Mouse (Mus musculus) forebrain, embryonic 14.5 days (tissue): ENCODE measurements around the gene Slc44a3. TPM values are rescaled to one million over a fixed set of nuclear protein-coding genes. Genes with fewer than 3 reads are reported as not detected.
"Not testable (repeated sequence)": the region's sequence is repeated elsewhere in the genome, so short reads cannot be mapped to it uniquely, and the experiment has no call there.

Experiments
- ATAC-seq: fragments of 200-750 bp; cut with Nextera tagmentation; 2 replicates; pipeline ENCODE4 v1.8.0; 2017; ENCODE audit warnings: mild to moderate bottlenecking, moderate library complexity
- DNase-seq: peaks from one replicate; pipeline ENCODE4 v3.0.0-alpha.2; 2015; ENCODE audit warnings: low spot score
- H3K27ac ChIP-seq: fragments of 300-500 bp; sonication (generic); 2 replicates; pipeline ENCODE4 v1.5.1; 2014; ENCODE audit warnings: low read depth, mild to moderate bottlenecking, control low read depth, low read length, moderate library complexity
- H3K27me3 ChIP-seq: fragments of 300-500 bp; sonication (generic); replicated peaks from 2 replicates; pipeline ENCODE4 v1.6.1; 2014; ENCODE audit warnings: low read length, control low read depth, mixed read lengths; ENCODE audit not compliant: control insufficient read depth, insufficient read depth
- H3K36me3 ChIP-seq: fragments of 300-500 bp; sonication (generic); 2 replicates; pipeline ENCODE4 v1.6.1; 2014; ENCODE audit warnings: low read length, control low read depth; ENCODE audit not compliant: control insufficient read depth, insufficient read depth
- H3K4me1 ChIP-seq: fragments of 300-500 bp; sonication (generic); 2 replicates; pipeline ENCODE4 v1.6.1; 2014; ENCODE audit warnings: antibody characterized with exemption, low read length, control low read depth; ENCODE audit not compliant: control insufficient read depth, insufficient read depth
- H3K4me2 ChIP-seq: fragments of 300-500 bp; sonication (generic); 2 replicates; pipeline ENCODE4 v1.6.1; 2014; ENCODE audit warnings: mild to moderate bottlenecking, control low read depth, low read length
- H3K4me3 ChIP-seq: fragments of 300-500 bp; sonication (generic); 2 replicates; pipeline ENCODE4 v1.5.1; 2014; ENCODE audit warnings: low read depth, low read length, control low read depth
- H3K9ac ChIP-seq: fragments of 300-500 bp; sonication (generic); 2 replicates; pipeline ENCODE4 v1.6.1; 2014; ENCODE audit warnings: mild to moderate bottlenecking, low read length, control low read depth, moderate library complexity
- H3K9me3 ChIP-seq: fragments of 300-500 bp; sonication (generic); replicated peaks from 2 replicates; pipeline ENCODE4 v1.6.1; 2016; ENCODE audit warnings: low read length, control low read depth, mixed read lengths; ENCODE audit not compliant: control insufficient read depth
- WGBS: fragments of 180-500 bp; shearing (Covaris S2); extraction: QIAGEN DNeasy Blood & Tissue Kit; methylation state at CpG from one replicate; pipeline ENCODE4 v1.1.7; 2014; 5-methylcytosine and 5-hydroxymethylcytosine counted together
- polyA plus RNA-seq: library from polyadenylated mRNA; unstranded; fragments of >200 nt; fragmentation: Nextera tagmentation; extraction: Ambion mirVana; gene quantifications from 2 replicates; pipeline ENCODE4 v1.2.1, GENCODE M21; 2014

Slc44a3 gene
- polyA plus RNA-seq, 1 experiment from 2014 or later, result 0.42 TPM

- not testable (repeated sequence) for H3K4me1 ChIP-seq, DNase-seq, H3K4me2 ChIP-seq, H3K9ac ChIP-seq, ATAC-seq, H3K9me3 ChIP-seq, H3K27me3 ChIP-seq, H3K27ac ChIP-seq, H3K36me3 ChIP-seq, H3K4me3 ChIP-seq
- 61% methylated on average over 3 of the region's 3 CpGs for WGBS
Measured at GRCm38 (mm10) chr3:121538847-121539246, 6.6 kb upstream of the Slc44a3 start.

GRCm38 (mm10) chr3:121537996-121538395, 5.8 kb upstream of the Slc44a3 start:
- Histone ChIP-seq H3K27me3 (no peaks in the 10 kb centered on the region), H3K4me2 (no peak overlapping the region), H3K4me3 (no peak overlapping the region), H3K9ac (no peak overlapping the region), H3K36me3 (no peaks in the 10 kb centered on the region), H3K27ac (no peak overlapping the region), H3K9me3 (no peaks in the 10 kb centered on the region), H3K4me1 (no peaks in the 10 kb centered on the region)
- ATAC-seq, result no peak
- 92% methylated on average over 3 of the region's 3 CpGs for WGBS
- no peak for DNase-seq

GRCm38 (mm10) chr3:121536803-121537202, 4.6 kb upstream of the Slc44a3 start:
- Histone ChIP-seq H3K27me3 (no peaks in the 10 kb centered on the region), H3K36me3 (no peaks in the 10 kb centered on the region), H3K9me3 (no peaks in the 10 kb centered on the region), H3K4me1 (peaks cover 3% of the 10 kb centered on the region; the same call in 1 of the 2 replicates), H3K4me2 (no peak overlapping the region), H3K9ac (no peak overlapping the region), H3K27ac (no peak overlapping the region), H3K4me3 (no peak overlapping the region)
- WGBS, result 90% methylated on average over 9 of the region's 9 CpGs
- no peak for DNase-seq
- no peak for ATAC-seq

- Histone ChIP-seq H3K27ac (no peak overlapping the region), H3K36me3 (no peaks in the 10 kb centered on the region), H3K4me3 (no peak overlapping the region), H3K27me3 (no peaks in the 10 kb centered on the region), H3K4me1 (peaks cover 3% of the 10 kb centered on the region; the same call in 1 of the 2 replicates), H3K9me3 (no peaks in the 10 kb centered on the region), H3K9ac (no peak overlapping the region), H3K4me2 (no peak overlapping the region)
- DNase-seq, result peak; percentile 59
- 0 out of 2 replicates have a peak, but pooled peaks have one; percentile 3 for ATAC-seq
- WGBS, result 89% methylated on average over 3 of the region's 3 CpGs
Measured at GRCm38 (mm10) chr3:121535813-121536504, 3.8 kb upstream of the Slc44a3 start.

GRCm38 (mm10) chr3:121531370-121532148, 645 bp downstream of the Slc44a3 start:
- Histone ChIP-seq H3K4me1 (peaks cover 3% of the 10 kb centered on the region; the same call in 1 of the 2 replicates), H3K9ac (peak overlapping the region; percentile 50; the same call in 1 of the 2 replicates), H3K9me3 (no peaks in the 10 kb centered on the region), H3K27ac (no peak overlapping the region), H3K36me3 (no peaks in the 10 kb centered on the region), H3K4me3 (peak overlapping the region; percentile 17), H3K4me2 (peak overlapping the region; percentile 49), H3K27me3 (no peaks in the 10 kb centered on the region)
- 50% methylated on average over 16 of the region's 16 CpGs for WGBS
- ATAC-seq (no peak), DNase-seq (no peak)

GRCm38 (mm10) chr3:121530546-121531258, 1.5 kb downstream of the Slc44a3 start:
- Histone ChIP-seq H3K4me1 (peaks cover 3% of the 10 kb centered on the region; the same call in 1 of the 2 replicates), H3K36me3 (no peaks in the 10 kb centered on the region), H3K9ac (no peak overlapping the region), H3K27me3 (no peaks in the 10 kb centered on the region), H3K27ac (no peak overlapping the region), H3K4me3 (no peak overlapping the region), H3K9me3 (no peaks in the 10 kb centered on the region), H3K4me2 (no peak overlapping the region)
- ATAC-seq (no peak), DNase-seq (no peak)
- WGBS, result 59% methylated on average over 10 of the region's 10 CpGs

GRCm38 (mm10) chr3:121526096-121527093, 5.8 kb downstream of the Slc44a3 start:
- ATAC-seq, result no peak
- H3K27ac ChIP-seq, result no peak overlapping the region

GRCm38 (mm10) chr3:121521633-121522125, 10.5 kb downstream of the Slc44a3 start:
- WGBS, result 83% methylated on average over 10 of the region's 10 CpGs
- ATAC-seq, result no peak
- Histone ChIP-seq H3K27ac (no peak overlapping the region), H3K4me2 (no peak overlapping the region), H3K4me3 (no peak overlapping the region), H3K9me3 (no peaks in the 10 kb centered on the region), H3K27me3 (no peaks in the 10 kb centered on the region), H3K9ac (no peak overlapping the region), H3K4me1 (no peaks in the 10 kb centered on the region), H3K36me3 (no peaks in the 10 kb centered on the region)
- DNase-seq, result no peak

More at GRCm38 (mm10) chr3:121526096-121527093, 5.8 kb downstream of the Slc44a3 start:
- no peaks in the 10 kb centered on the region for H3K4me1 ChIP-seq
- no peaks in the 10 kb centered on the region for H3K27me3 ChIP-seq
- no peaks in the 10 kb centered on the region for H3K9me3 ChIP-seq
- no peaks in the 10 kb centered on the region for H3K36me3 ChIP-seq
- H3K9ac ChIP-seq, result no peak overlapping the region
- DNase-seq, result no peak
- WGBS, result 79% methylated on average over 17 of the region's 17 CpGs
- H3K4me3 ChIP-seq, result no peak overlapping the region
- H3K4me2 ChIP-seq, result no peak overlapping the region
